Mouse (Mus musculus) liver, adult 2 months (tissue): ENCODE data around the gene Dhx8.

Experiments
- CTCF ChIP-seq: fragments of 200-500 bp; IDR thresholded peaks from 2 replicates; pipeline ENCODE4 v1.5.1; 2011; ENCODE audit warnings: low read depth, low read length, control low read depth
- POLR2A ChIP-seq: fragments of 200-500 bp; IDR thresholded peaks from 2 replicates; pipeline ENCODE4 v1.6.1; 2011; ENCODE audit warnings: low read length, control low read depth; ENCODE audit not compliant: insufficient read depth; ENCODE audit errors: extremely low read depth

DNA sequence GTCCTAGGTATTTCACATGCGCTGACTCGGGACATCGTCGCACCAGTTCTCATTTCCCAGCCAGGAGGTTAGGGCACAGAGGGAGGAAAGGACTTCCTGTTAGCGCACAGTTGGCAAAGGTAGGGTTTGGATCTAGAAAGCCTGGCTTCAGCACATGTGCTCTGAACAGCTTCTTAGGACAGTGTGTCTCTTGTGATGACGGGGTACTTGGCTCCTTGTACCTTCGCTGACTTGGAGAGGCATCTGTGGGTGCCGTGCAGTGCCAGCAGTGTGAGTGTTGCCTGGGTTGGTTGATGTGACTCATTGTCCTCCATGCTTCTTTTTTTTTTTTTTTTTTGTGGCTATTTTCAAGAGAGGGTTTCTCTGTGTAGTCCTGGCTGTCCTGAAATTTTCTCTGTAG lies 23.9 kb downstream of the Dhx8 start:
- no peak for TF ChIP-seq POLR2A
- TF ChIP-seq CTCF = no peak
